Comparison of ENCODE assay signal across 8 mouse cellular contexts in the genomic region with DNA sequence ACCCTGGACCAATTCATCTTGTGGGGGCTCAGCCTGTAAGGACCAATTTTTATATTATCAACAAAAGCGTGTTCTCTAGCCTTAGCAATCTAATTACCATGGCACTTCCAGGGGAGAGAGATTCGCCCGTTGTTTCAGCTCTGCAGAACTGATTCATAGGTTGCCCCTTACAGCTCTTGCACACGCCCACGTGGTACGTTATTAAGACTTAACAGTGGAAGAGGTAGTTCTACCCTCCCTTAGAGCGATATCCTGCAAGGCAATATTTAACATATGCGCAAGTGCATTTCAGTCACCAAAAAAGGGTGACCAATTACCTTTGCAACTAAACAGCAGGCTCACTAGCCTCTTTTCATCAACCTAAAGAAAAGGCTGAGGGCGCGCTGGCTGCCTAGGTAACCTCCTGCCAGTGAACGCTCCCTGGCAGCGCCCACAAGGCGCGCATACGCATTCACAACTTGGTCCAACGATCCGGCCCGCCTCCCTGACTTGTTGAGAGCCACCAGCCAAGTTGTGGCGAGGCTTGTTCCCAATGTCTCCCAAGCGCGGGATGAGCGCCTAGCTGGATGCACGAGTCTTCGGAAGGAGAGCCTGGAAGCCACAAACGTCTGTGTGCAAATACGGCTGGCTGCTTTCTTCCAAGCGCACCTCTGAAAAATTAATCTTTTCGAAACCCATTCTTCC. TPM values are rescaled to one million over a fixed set of nuclear protein-coding genes. Genes with fewer than 3 reads are reported as not detected.
DNase-seq lines count a peak whose midpoint lies in the region; ATAC-seq and TF ChIP-seq lines count a peak whose summit lies in the region.

No protein-coding gene starts in this region.

- peak; percentile 60 for DNase-seq in lung, embryonic 14.5 days
- DNase-seq in lung, postnatal 14 days: no peak
- DNase-seq in intestine, embryonic 14.5 days (ENCODE audit: low spot score): no peak
- DNase-seq in lung, postnatal 4 days: peak; percentile 12 to 32
- no peak for DNase-seq in B cell, adult 2 months
- no peak for DNase-seq in thymus, postnatal 4 days

- peaks cover 3% of the 10 kb centered on the region; the same call in 1 of the 2 replicates for H3K4me1 ChIP-seq in lung, embryonic 14.5 days (ENCODE audit: insufficient read depth)
- H3K4me1 ChIP-seq in forebrain, embryonic 12.5 days: peaks cover 18% of the 10 kb centered on the region
- peaks cover 6% of the 10 kb centered on the region; the same call in 1 of the 2 replicates for H3K4me1 ChIP-seq in intestine, embryonic 14.5 days (replicated peaks; ENCODE audit: control insufficient read depth, insufficient read depth, low read length)

- peak overlapping the region; percentile 82 for H3K27ac ChIP-seq in lung, embryonic 14.5 days (ENCODE audit: low read depth)
- no peak overlapping the region for H3K27ac ChIP-seq in forebrain, embryonic 12.5 days
- peak overlapping the region; percentile 79 for H3K27ac ChIP-seq in intestine, embryonic 14.5 days (ENCODE audit: low read depth)

- ATAC-seq in lung, embryonic 14.5 days (ENCODE audit: insufficient read depth): no peak
- ATAC-seq in forebrain, embryonic 12.5 days (ENCODE audit: low FRiP score): no peak
- no peak for ATAC-seq in intestine, embryonic 14.5 days (replicated peaks; ENCODE audit: low FRiP score, low TSS enrichment, low read depth)
- ATAC-seq in cerebellum, adult (ENCODE audit: insufficient number of reproducible peaks, low FRiP score, low TSS enrichment): no peak

- peak overlapping the region; percentile 67 for H3K4me2 ChIP-seq in lung, embryonic 14.5 days
- peak overlapping the region; percentile 72 for H3K4me2 ChIP-seq in forebrain, embryonic 12.5 days
- H3K4me2 ChIP-seq in intestine, embryonic 14.5 days (ENCODE audit: low read length): peak overlapping the region; percentile 55

- WGBS in lung, embryonic 14.5 days: 14% methylated on average over 28 of the region's 28 CpGs
- WGBS in forebrain, embryonic 12.5 days: 23% methylated on average over 28 of the region's 28 CpGs
- 12% methylated on average over 28 of the region's 28 CpGs for WGBS in intestine, embryonic 14.5 days

- H3K27me3 ChIP-seq in lung, embryonic 14.5 days (ENCODE audit: insufficient read depth, low read length): no peaks in the 10 kb centered on the region
- H3K27me3 ChIP-seq in forebrain, embryonic 12.5 days: peaks cover 26% of the 10 kb centered on the region
- H3K27me3 ChIP-seq in intestine, embryonic 14.5 days (replicated peaks; ENCODE audit: control insufficient read depth, insufficient read depth, low read length): 0 out of 2 replicates have a peak, but pooled peaks cover 2% of the 10 kb centered on the region

- peak overlapping the region; percentile 64 for H3K9ac ChIP-seq in lung, embryonic 14.5 days
- H3K9ac ChIP-seq in forebrain, embryonic 12.5 days: no peak overlapping the region
- H3K9ac ChIP-seq in intestine, embryonic 14.5 days (ENCODE audit: low read length): peak overlapping the region; percentile 64

- H3K36me3 ChIP-seq in lung, embryonic 14.5 days (ENCODE audit: insufficient read depth): no peaks in the 10 kb centered on the region
- H3K36me3 ChIP-seq in forebrain, embryonic 12.5 days (replicated peaks): no peaks in the 10 kb centered on the region
- no peaks in the 10 kb centered on the region for H3K36me3 ChIP-seq in intestine, embryonic 14.5 days (ENCODE audit: control insufficient read depth, insufficient read depth, low read length)

- peak overlapping the region; percentile 52 for H3K4me3 ChIP-seq in lung, embryonic 14.5 days (ENCODE audit: low read depth, low read length)
- peak overlapping the region; percentile 42 for H3K4me3 ChIP-seq in forebrain, embryonic 12.5 days (replicated peaks)
- peak overlapping the region; percentile 55 for H3K4me3 ChIP-seq in intestine, embryonic 14.5 days (ENCODE audit: low read depth, low read length)

- H3K9me3 ChIP-seq in lung, embryonic 14.5 days (ENCODE audit: low read depth, low read length): no peaks in the 10 kb centered on the region
- H3K9me3 ChIP-seq in forebrain, embryonic 12.5 days: no peaks in the 10 kb centered on the region
- H3K9me3 ChIP-seq in intestine, embryonic 14.5 days (ENCODE audit: control insufficient read depth, low read length): no peaks in the 10 kb centered on the region

- no peak for TF ChIP-seq CTCF in lung, embryonic 14.5 days (IDR thresholded peaks at IDR 0.05; ENCODE audit: low read depth)

RNA-seq across cellular contexts. Expression of a gene that starts 1.6 kb away (rescaled TPM):
- 538 and 552 TPM in 2 replicates for polyA plus RNA-seq in lung, embryonic 14.5 days (2014; fragmentation: Nextera tagmentation; extraction: Ambion mirVana)
- 92.0 and 116 TPM in 2 replicates for polyA plus RNA-seq in forebrain, embryonic 12.5 days (2016; fragmentation: Nextera tagmentation; extraction: Ambion mirVana)
- polyA plus RNA-seq in intestine, embryonic 14.5 days (2014; fragmentation: Nextera tagmentation; extraction: Ambion mirVana): 634 and 708 TPM in 2 replicates

Comparison
In these comparisons a context has a peak if more than half of its experiments do, and no peak if none do; other contexts are left out.
1. DNase-seq: peak in lung, embryonic 14.5 days (single experiment) and lung, postnatal 4 days (2 of 2); none in lung, postnatal 14 days (single experiment), intestine, embryonic 14.5 days (single experiment), B cell, adult 2 months (0 of 2) and thymus, postnatal 4 days (single experiment).
2. Peak in every context shown above with its lines, with median percentiles within 50 percentile points of each other: H3K4me2 ChIP-seq and H3K4me3 ChIP-seq.